Mouse (Mus musculus): ENCODE measurements around the gene Gbx1. TPM values are rescaled to one million over a fixed set of nuclear protein-coding genes. Genes with fewer than 3 reads are reported as not detected.
"Not testable (repeated sequence)": the region's sequence is repeated elsewhere in the genome, so short reads cannot be mapped to it uniquely, and the experiment has no call there.

The Gbx1 gene
- total RNA-seq (2021) = not detected
- long read RNA-seq, experiment 1 = 0 reads
- long read RNA-seq, experiment 2 = 0 reads

GRCm38 (mm10) chr5:24526889-24527230 is at the start of gene Gbx1:
Gene Gbx1 (minus strand): TSS chr5:24527202.
- DNase-seq = peak; percentile 54

GRCm38 (mm10) chr5:24576801-24577182 is 49.8 kb upstream of the Gbx1 start:
- DNase-seq = peak; percentile 49

- no peak for DNase-seq
These were observed 48.9 kb upstream of the Gbx1 start for GRCm38 (mm10) chr5:24575948-24576347.

GRCm38 (mm10) chr5:24556709-24557108 is 29.7 kb upstream of the Gbx1 start, which contains the start of gene 4931409K22Rik:
Gene 4931409K22Rik (minus strand): TSS chr5:24556809.
- DNase-seq = no peak

DNA sequence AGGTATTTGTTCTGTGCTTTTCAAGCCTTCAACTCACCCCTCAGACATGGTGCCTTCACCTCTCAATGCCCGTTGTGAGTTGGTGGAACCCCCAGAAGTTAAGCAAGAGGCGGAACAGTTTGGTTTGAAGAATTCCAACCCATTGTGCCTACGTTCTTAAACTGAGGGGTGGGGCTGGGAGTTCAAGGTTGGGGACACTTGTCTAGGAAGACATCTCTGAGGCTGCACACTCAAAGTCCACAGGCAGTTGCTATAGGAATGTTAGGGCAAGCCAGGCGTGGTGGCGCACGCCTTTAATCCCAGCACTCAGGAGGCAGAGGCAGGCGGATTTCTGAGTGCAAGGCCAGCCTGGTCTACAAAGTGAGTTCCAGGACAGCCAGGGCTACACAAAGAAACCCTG is 28.3 kb upstream of the Gbx1 start:
- not testable (repeated sequence) for DNase-seq

- no peak for DNase-seq
These were observed 26.7 kb upstream of the Gbx1 start for GRCm38 (mm10) chr5:24553621-24554244.

DNA sequence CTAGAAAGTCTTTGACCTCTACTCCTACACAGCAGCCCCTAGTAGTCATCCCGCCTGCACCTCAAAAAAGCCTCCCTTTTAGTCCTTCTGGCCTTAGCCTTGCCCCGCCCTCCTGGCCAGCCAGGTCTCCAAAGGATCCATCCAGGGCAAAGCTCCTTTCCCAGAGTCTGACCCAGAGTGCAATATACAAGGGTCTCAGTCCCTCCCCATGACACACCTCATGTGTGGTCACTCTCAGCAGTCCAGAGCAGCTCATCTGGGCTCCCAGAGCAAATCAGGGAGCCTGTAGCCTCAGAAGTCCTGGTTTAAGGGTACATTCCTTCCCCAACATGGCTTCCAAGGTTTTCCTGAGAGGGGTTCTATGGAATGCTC is 24.3 kb upstream of the Gbx1 start:
- DNase-seq = no peak

DNA sequence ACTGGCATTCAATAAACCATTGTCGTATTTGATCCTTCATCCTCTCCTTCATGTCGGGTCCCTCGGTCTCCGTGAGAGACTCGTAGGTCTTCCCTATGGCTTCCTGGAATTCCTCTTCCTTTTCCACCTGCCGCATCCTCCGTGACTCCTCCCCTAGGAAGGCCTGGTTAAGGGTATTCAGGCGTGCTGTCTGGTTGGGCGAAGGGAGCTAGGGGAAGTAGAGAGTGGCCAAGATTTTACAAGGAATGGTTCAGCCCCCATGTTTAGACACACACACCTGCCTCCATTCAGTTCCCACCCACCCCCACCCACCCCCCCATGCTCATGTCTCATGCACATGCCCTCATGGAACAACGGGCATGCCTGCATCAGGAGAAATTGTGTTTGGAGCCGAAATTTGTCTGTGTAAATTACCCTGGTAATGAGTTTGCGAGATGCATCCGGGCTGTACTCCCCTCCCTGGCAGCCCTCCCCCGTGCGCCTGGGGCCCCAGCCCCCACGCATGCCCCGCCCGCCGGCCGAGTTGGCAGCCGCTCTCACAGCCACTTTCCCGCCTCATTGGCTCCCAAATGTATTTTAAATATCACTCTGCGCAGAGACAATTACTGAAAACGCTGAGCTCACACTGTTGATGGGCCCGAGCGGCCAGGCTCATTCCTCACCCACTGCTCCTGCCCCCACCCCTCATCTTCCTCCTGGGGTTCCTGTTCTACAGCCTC is 23.8 kb upstream of the Gbx1 start:
- DNase-seq = peak; percentile 53

- DNase-seq = no peak
These were observed 15.6 kb upstream of the Gbx1 start for GRCm38 (mm10) chr5:24542643-24543042.

GRCm38 (mm10) chr5:24541144-24541569 is 14.2 kb upstream of the Gbx1 start:
- no peak for DNase-seq

DNA sequence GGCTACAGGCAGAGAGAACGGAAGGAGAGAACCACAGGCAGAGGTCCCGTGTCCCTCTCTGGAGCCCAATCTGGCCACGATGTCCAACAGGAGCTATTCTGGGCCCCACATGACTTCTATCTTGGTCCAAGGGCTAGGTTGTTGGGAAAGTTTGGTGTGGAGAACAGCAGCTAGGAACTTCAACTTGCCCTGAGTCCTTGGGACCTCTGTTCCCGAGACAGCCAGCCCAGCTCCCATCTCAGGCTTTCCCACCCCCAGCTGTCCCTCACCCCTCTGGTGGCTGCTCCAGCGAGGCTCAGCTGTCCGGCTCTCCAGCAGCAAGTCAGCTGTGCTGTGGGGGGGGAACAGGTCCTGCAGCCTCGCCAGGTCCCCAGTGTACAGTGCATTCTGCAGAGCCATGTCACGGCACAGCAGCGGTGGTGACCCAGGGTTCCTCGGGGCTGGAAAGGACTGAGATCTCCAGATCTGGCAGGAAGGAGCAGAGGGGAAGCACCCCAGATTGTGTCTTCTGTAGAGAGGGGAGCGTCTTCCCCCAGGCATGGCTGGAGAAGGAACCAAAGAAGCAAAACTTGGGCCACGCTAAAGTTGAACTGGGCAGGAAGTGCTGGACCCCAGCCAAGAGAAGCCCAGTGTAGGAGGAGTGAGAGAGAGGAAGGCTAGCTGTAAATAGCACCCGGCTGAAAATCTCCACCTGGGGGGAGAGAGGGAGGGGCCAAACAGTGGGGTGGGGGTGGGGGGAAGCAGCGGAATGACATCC is 13.6 kb upstream of the Gbx1 start, which contains the start of gene Asb10:
Gene Asb10 (minus strand): TSS at position 592 of the 757 bp plus-strand sequence.
- peak; percentile 79 for DNase-seq

- DNase-seq = no peak
These were observed 12.7 kb upstream of the Gbx1 start for GRCm38 (mm10) chr5:24539571-24540296.

DNA sequence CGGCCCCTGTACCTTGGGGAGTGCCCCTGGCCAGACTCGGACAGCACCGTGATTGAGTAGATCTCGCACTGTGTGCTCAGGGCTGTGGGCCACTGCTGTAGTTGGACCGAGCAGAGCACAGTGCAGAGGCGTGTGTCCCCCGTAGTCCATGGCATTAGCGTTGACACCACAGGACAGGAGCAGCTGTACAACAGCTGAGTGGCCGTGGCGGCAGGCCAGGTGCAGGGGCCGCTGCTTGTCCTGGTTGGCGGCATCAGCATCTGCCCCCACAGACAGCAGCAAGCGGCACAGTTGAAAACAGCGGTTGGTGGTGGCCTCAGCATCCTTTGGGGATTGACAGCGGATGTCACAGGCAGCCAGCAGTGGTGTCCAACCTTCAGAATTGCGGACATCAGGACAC is 10.6 kb upstream of the Gbx1 start:
- DNase-seq = peak; percentile 70

- DNase-seq = no peak
These were observed 9.5 kb upstream of the Gbx1 start for GRCm38 (mm10) chr5:24536511-24536910.

DNA sequence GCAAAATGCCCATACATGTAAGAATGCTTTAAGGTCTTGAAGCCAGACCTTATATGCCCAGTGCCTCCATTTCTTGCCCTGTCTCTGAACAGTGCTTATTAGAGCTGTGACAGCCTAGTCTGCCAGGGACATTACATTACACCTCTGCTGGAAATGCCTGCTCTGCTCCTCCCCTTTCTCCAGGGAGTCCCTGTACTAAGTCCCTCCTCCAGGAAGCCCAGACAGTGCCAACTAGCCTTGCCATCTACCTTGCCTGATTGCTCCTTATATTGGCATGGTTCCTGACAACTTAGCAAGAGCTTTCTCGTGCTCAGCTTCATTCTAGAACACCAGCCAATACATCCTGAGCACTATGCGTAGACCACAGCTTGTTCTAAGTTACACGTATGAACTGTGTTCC is 8.7 kb upstream of the Gbx1 start:
- no peak for DNase-seq

GRCm38 (mm10) chr5:24534292-24534691 is 7.3 kb upstream of the Gbx1 start:
- no peak for DNase-seq

GRCm38 (mm10) chr5:24533391-24533790 is 6.4 kb upstream of the Gbx1 start:
- DNase-seq = no peak

DNA sequence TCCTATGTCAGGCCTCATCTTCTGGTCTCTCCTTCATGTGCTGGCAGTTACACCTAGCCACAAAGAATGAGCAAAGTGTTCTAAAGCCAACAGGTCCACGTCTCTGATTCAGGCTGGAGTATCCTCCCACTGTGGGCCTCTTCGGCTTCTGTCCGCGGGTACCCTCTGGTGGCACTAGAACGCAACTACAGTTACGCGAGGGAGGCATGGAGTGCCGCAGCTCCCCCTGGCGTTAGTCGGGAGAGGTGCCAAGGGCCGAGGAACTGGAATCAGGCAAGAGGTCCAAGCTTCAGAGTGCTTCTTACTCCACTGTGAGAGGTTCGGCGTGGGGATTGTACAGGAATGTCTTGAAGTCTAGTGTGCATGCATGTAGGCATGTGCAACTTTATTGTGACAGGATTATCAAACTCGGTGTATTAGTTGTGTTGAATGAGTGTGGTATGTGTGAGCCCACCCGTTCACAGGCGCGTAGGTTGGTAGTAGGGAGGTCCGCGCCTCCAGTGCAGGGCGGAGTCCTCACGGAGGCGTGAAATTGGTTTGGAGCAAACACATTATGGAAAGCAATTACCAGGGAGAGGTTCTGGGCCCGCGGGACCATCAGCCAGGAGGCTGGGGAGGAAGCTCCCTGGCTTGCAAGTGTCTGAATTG is 3.2 kb upstream of the Gbx1 start:
- DNase-seq = peak; percentile 97

DNA sequence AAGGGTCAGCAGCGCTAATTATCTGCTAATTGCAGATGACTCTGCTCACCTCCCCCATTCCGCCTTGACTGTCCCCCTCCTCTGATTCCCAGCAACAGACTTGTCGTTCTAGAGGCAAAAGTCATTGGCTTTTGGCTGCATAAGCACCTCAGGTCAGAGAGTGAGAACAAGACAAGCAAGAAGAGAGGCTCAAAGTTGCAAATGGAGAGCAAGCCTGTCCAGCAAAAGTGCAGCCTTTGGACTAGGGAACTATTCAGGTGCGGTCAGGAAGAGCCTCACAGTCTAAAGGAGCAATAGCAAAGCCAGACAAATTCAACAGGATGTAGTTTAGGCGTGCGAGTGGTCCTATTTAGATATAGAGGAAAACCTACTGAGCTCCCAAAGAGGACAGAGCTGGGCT is 778 bp upstream of the Gbx1 start:
- DNase-seq = no peak

- peak; percentile 26 for DNase-seq
These were observed 663 bp downstream of the Gbx1 start for GRCm38 (mm10) chr5:24526190-24526888.
